Mouse (Mus musculus) erythroblast, embryonic 14.5 days (primary cell): Measurements from ENCODE around the gene Rnf167.

Source experiments
- GATA1 ChIP-seq: IDR thresholded peaks from 2 replicates; pipeline ENCODE4 v1.6.1; 2012; ENCODE audit warnings: low read length, inconsistent platforms, mixed read lengths
- TAL1 ChIP-seq: IDR thresholded peaks from 3 replicates; pipeline ENCODE4 v1.6.1; 2012; ENCODE audit warnings: low read length, inconsistent platforms, mixed read lengths

- TF ChIP-seq TAL1 = no peak
- no peak for TF ChIP-seq GATA1
These were observed 5.8 kb upstream of the Rnf167 start for GRCm38 (mm10) chr11:70641241-70641640.
